Mouse (Mus musculus) midbrain, embryonic 14.5 days (tissue): Measurements from ENCODE around the gene Prss53. TPM values are rescaled to one million over a fixed set of nuclear protein-coding genes. Genes with fewer than 3 reads are reported as not detected.
A peak's percentile ranks its signal among the peaks of the same experiment; 100 is the strongest.

Experiments
- ATAC-seq: fragments of 200-750 bp; cut with Nextera tagmentation; 2 replicates; pipeline ENCODE4 v1.8.0; 2017; ENCODE audit warnings: moderate number of reproducible peaks, moderate library complexity; ENCODE audit not compliant: low FRiP score, low TSS enrichment
- DNase-seq: peaks from one replicate; pipeline ENCODE4 v3.0.0-alpha.2; 2015
- H3K27ac ChIP-seq: fragments of 300-500 bp; sonication (generic); replicated peaks from 2 replicates; pipeline ENCODE4 v1.5.1; 2014; ENCODE audit warnings: mild to moderate bottlenecking, low read depth, low read length, moderate library complexity
- H3K27me3 ChIP-seq: fragments of 300-500 bp; sonication (generic); 2 replicates; pipeline ENCODE4 v1.6.1; 2014; ENCODE audit warnings: low read length, control low read depth, mixed read lengths; ENCODE audit not compliant: control insufficient read depth, insufficient read depth
- H3K36me3 ChIP-seq: fragments of 300-500 bp; sonication (generic); 2 replicates; pipeline ENCODE4 v1.6.1; 2014; ENCODE audit warnings: low read length, control low read depth; ENCODE audit not compliant: control insufficient read depth, insufficient read depth
- H3K4me1 ChIP-seq: fragments of 300-500 bp; sonication (generic); 2 replicates; pipeline ENCODE4 v1.6.1; 2014; ENCODE audit warnings: mild to moderate bottlenecking, antibody characterized with exemption, low read length, control low read depth; ENCODE audit not compliant: control insufficient read depth, insufficient read depth
- H3K4me2 ChIP-seq: fragments of 300-500 bp; sonication (generic); 2 replicates; pipeline ENCODE4 v1.6.1; 2014; ENCODE audit warnings: mild to moderate bottlenecking, low read length, moderate library complexity
- H3K4me3 ChIP-seq: fragments of 300-500 bp; sonication (generic); replicated peaks from 2 replicates; pipeline ENCODE4 v1.5.1; 2014; ENCODE audit warnings: low read depth, low read length
- H3K9ac ChIP-seq: fragments of 300-500 bp; sonication (generic); replicated peaks from 2 replicates; pipeline ENCODE4 v1.6.1; 2014; ENCODE audit warnings: mild to moderate bottlenecking, low read length, moderate library complexity
- H3K9me3 ChIP-seq: fragments of 300-500 bp; sonication (generic); 2 replicates; pipeline ENCODE4 v1.6.1; 2016; ENCODE audit warnings: low read length, control low read depth, mixed read lengths; ENCODE audit not compliant: control insufficient read depth
- WGBS: fragments of 180-500 bp; shearing (Covaris S2); extraction: QIAGEN DNeasy Blood & Tissue Kit; methylation state at CpG from one replicate; pipeline ENCODE4 v1.1.7; 2014; 5-methylcytosine and 5-hydroxymethylcytosine counted together
- polyA plus RNA-seq: library from polyadenylated mRNA; unstranded; fragments of >200 nt; fragmentation: Nextera tagmentation; extraction: Ambion mirVana; gene quantifications from 2 replicates; pipeline ENCODE4 v1.2.1, GENCODE M21; 2014

Prss53 gene
- polyA plus RNA-seq, 1 experiment from 2014 or later = 1.1 TPM

- Histone ChIP-seq H3K27me3 (no peaks in the 10 kb centered on the region), H3K27ac (peak overlapping the region; percentile 99), H3K36me3 (peaks cover 34% of the 10 kb centered on the region), H3K4me2 (peak overlapping the region; percentile 84), H3K9ac (peak overlapping the region; percentile 98), H3K9me3 (no peaks in the 10 kb centered on the region), H3K4me3 (peak overlapping the region; percentile 95), H3K4me1 (peaks cover 23% of the 10 kb centered on the region)
- DNase-seq (peak; percentile 98), ATAC-seq (peak; percentile 95)
- 1% methylated on average over 43 of the region's 43 CpGs for WGBS
Observed at GRCm38 (mm10) chr7:127875627-127876001, 15.2 kb downstream of the Prss53 start.

DNA sequence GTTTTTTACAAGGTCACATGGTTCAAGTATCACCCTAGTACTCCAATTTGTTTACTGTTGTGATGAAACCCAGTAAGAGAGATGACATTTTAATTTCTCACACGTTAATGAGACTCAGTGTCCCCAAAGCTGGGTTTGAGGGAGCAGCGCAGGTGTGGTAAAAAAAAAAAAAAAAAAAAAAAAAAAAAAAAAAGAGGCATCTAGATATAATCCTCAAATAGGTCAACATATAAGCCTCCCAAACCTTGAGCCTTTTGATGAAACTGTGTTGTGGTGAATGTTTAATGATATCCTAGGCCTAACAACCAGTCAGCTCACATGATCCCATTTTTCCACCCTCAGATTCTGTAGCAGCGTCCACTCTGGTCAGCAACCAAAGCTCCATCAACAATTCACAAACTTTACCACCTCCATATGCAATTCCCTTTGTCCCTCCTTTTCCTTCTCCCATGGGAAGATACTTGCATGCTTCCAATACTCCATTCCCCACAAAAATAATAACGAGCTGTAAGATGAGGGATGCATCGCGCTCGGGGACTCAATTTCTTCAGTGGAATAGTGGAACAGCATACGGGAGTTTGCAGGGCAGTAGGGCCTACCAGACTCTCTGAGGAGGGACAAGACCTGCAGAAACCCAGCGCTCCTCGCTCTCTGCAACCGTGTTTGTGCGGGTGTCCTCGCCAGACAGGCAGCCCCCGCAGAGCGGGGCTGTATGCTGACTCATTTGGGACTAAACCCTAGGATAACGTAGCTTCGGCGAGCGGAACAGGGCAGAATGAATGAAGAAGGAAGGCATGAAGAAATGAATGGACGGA is 15.8 kb downstream of the Prss53 start:
- no peaks in the 10 kb centered on the region for H3K9me3 ChIP-seq
- H3K27ac ChIP-seq = peak overlapping the region; percentile 99
- peak; percentile 35 for ATAC-seq
- WGBS = 6% methylated on average over 20 of the region's 20 CpGs
- H3K4me2 ChIP-seq = peak overlapping the region; percentile 84
- no peak for DNase-seq
- peaks cover 23% of the 10 kb centered on the region for H3K4me1 ChIP-seq
- no peaks in the 10 kb centered on the region for H3K27me3 ChIP-seq
- peaks cover 31% of the 10 kb centered on the region for H3K36me3 ChIP-seq
- peak overlapping the region; percentile 95 for H3K4me3 ChIP-seq
- peak overlapping the region; percentile 98 for H3K9ac ChIP-seq

DNA sequence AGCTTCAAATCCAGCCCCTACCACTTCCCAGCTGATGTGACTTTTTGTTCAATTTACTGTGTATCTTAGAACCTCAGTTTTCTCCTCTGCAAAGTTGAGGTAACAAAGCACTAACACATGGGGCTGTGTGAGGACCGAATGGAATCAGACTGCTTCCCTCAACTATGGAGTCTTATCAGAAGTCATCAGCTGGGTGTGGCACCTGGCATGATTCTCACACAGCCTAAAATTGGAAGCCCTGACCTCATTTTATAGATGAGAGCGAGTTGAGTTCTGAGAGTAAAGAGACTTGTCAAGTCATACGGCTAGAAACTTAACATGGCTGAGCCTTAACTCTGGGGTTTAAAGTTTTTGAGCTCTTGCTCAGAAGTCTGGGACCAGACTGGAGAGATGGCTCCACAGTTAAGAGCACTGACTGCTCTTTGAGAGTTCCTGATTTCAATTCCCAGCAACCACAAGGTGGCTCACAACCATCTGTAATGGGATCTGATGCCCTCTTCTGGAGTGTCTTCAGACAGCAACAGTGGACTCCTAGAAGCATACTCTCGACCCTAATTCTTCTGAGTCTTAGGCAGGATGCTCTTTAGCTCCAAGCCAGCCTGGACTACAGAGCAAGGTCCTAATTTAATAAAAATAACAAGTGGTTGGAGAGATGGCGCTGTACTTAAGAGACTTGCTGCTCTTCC is 20.5 kb downstream of the Prss53 start:
- Histone ChIP-seq H3K4me2 (no peak overlapping the region), H3K4me1 (peaks cover 21% of the 10 kb centered on the region), H3K36me3 (peaks cover 39% of the 10 kb centered on the region), H3K27me3 (no peaks in the 10 kb centered on the region), H3K27ac (no peak overlapping the region), H3K4me3 (no peak overlapping the region), H3K9me3 (no peaks in the 10 kb centered on the region), H3K9ac (no peak overlapping the region)
- 81% methylated on average over 5 of the region's 5 CpGs for WGBS
- ATAC-seq = no peak
- DNase-seq = no peak

GRCm38 (mm10) chr7:127869149-127869810 is 21.5 kb downstream of the Prss53 start:
- 0 out of 2 replicates have a peak overlapping the region, but pooled peaks have one; percentile 6 for H3K27ac ChIP-seq
- H3K4me3 ChIP-seq = no peak overlapping the region
- H3K4me1 ChIP-seq = peaks cover 17% of the 10 kb centered on the region
- ATAC-seq (no peak), DNase-seq (peak; percentile 55)
- no peak overlapping the region for H3K4me2 ChIP-seq
- peaks cover 47% of the 10 kb centered on the region for H3K36me3 ChIP-seq
- no peak overlapping the region for H3K9ac ChIP-seq
- no peaks in the 10 kb centered on the region for H3K9me3 ChIP-seq
- H3K27me3 ChIP-seq = no peaks in the 10 kb centered on the region
- 52% methylated on average over 3 of the region's 3 CpGs for WGBS

DNA sequence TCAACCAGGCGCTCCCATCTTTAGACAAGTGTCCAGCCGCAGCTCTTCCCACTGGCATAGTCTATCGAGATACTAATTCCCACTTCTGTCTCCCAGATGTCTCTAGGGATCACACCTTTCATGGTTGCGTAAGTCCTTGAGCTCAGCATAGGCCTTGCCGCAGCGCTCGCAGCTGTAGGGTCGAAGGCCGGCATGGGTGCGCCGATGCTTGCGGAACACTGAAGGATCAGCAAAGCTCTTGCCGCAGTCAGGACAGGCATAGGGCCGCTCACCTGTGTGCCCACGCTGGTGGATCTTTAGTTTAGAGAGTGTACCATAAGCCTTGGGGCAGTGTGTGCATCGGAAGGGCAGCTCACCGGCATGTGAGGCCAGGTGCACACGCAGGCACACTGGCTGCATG is 23.1 kb downstream of the Prss53 start:
- ATAC-seq = no peak
- 98% methylated on average over 18 of the region's 18 CpGs for WGBS

DNA sequence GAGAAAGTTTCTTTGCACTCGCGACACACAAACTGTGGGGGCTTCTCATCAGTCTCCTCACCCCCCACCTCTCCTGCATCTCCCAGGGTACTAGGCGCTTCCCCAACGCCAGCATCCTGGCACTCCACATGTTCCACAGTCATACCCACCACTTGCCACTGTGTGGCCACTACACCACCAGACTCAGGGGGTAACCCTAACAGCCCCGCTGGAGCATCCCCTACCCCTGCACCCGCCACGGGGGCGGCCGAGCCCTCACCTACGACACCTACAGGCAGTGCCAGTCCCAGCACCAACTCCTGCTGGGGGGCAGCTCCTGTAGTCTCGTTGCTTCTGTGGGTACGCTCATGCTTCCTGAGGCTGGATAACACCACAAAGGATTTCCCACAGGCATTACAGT is 24.3 kb downstream of the Prss53 start:
- H3K27ac ChIP-seq = no peak overlapping the region
- H3K27me3 ChIP-seq = no peaks in the 10 kb centered on the region
- peaks cover 6% of the 10 kb centered on the region for H3K4me1 ChIP-seq
- 96% methylated on average over 12 of the region's 12 CpGs for WGBS
- no peak for ATAC-seq
- DNase-seq = no peak
- peaks cover 47% of the 10 kb centered on the region for H3K36me3 ChIP-seq
- no peak overlapping the region for H3K9ac ChIP-seq
- no peak overlapping the region for H3K4me3 ChIP-seq
- no peaks in the 10 kb centered on the region for H3K9me3 ChIP-seq
- H3K4me2 ChIP-seq = no peak overlapping the region

More for the DNA sequence above, 23.1 kb downstream of the Prss53 start:
- no peak overlapping the region for H3K27ac ChIP-seq
- peaks cover 6% of the 10 kb centered on the region for H3K4me1 ChIP-seq
- no peaks in the 10 kb centered on the region for H3K27me3 ChIP-seq
- DNase-seq = no peak
- peaks cover 47% of the 10 kb centered on the region for H3K36me3 ChIP-seq
- no peak overlapping the region for H3K9ac ChIP-seq
- H3K4me2 ChIP-seq = no peak overlapping the region
- H3K4me3 ChIP-seq = no peak overlapping the region
- H3K9me3 ChIP-seq = no peaks in the 10 kb centered on the region

- WGBS = 93% methylated on average over 6 of the region's 6 CpGs
- DNase-seq (no peak), ATAC-seq (no peak)
- Histone ChIP-seq H3K4me1 (no peaks in the 10 kb centered on the region), H3K9ac (no peak overlapping the region), H3K9me3 (no peaks in the 10 kb centered on the region), H3K27me3 (no peaks in the 10 kb centered on the region), H3K27ac (no peak overlapping the region), H3K4me3 (no peak overlapping the region), H3K36me3 (no peaks in the 10 kb centered on the region), H3K4me2 (no peak overlapping the region)
Observed at GRCm38 (mm10) chr7:127858258-127858657, 32.5 kb downstream of the Prss53 start.

GRCm38 (mm10) chr7:127850906-127851305 is 39.9 kb downstream of the Prss53 start:
- no peaks in the 10 kb centered on the region for H3K4me1 ChIP-seq
- DNase-seq (no peak), ATAC-seq (no peak)
- no peaks in the 10 kb centered on the region for H3K27me3 ChIP-seq
- WGBS = 82% methylated on average over 5 of the region's 5 CpGs
- no peak overlapping the region for H3K4me2 ChIP-seq
- no peak overlapping the region for H3K4me3 ChIP-seq
- H3K36me3 ChIP-seq = peaks cover 9% of the 10 kb centered on the region; the same call in 1 of the 2 replicates
- H3K27ac ChIP-seq = no peak overlapping the region
- H3K9ac ChIP-seq = no peak overlapping the region
- H3K9me3 ChIP-seq = no peaks in the 10 kb centered on the region
